Mouse (Mus musculus): ENCODE measurements around the gene Afp.

DNA sequence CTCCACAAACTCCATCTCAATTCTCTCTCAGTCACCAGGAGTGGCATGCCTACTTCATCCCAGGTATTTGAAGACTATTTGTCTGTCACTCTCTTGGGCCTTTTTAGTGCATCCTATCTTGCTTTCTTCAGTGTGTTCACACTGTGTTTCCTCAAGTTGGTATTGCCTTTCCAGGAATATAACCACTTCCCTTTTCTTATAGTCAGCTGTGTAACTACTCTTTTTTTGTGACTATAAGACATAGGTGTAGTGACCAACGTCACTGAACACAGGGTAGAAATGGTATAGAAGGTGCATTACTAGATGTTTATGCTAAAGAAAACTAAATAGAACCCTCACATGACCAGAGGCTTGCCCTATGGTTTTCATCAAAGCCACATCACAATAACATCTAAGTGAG lies 11.7 kb upstream of the Afp start:
- TF ChIP-seq EP300 (IDR thresholded peaks at IDR 0.05; ENCODE audit: low read depth) (no peak), CTCF (IDR thresholded peaks at IDR 0.05; ENCODE audit: low read depth) (no peak)

All from heart, postnatal 0 days (tissue).